Mouse (Mus musculus) testis, adult 2 months (tissue): ENCODE measurements around the gene Tmcc3. TPM values are rescaled to one million over a fixed set of nuclear protein-coding genes. Genes with fewer than 3 reads are reported as not detected.

ENCODE experiments used
- H3K27ac ChIP-seq: fragments of 200-500 bp; 2 replicates; pipeline ENCODE4 v1.5.1; 2012; ENCODE audit warnings: low read depth, low read length; ENCODE audit not compliant: control insufficient read depth, insufficient read depth
- H3K27me3 ChIP-seq: fragments of 200-500 bp; 2 replicates; pipeline ENCODE4 v1.6.1; 2012; ENCODE audit warnings: mild to moderate bottlenecking, low read length, moderate library complexity; ENCODE audit not compliant: control insufficient read depth, insufficient read depth
- H3K36me3 ChIP-seq: fragments of 200-500 bp; 2 replicates; pipeline ENCODE4 v1.6.1; 2012; ENCODE audit warnings: mild to moderate bottlenecking, low read length; ENCODE audit not compliant: control insufficient read depth, insufficient read depth
- H3K4me1 ChIP-seq: fragments of 200-500 bp; 2 replicates; pipeline ENCODE4 v1.6.1; 2012; ENCODE audit warnings: low read length; ENCODE audit not compliant: control insufficient read depth, insufficient read depth
- H3K4me3 ChIP-seq: fragments of 200-500 bp; 2 replicates; pipeline ENCODE4 v1.5.1; 2012; ENCODE audit warnings: low read depth, mild to moderate bottlenecking, low read length, moderate library complexity, mixed read lengths; ENCODE audit not compliant: control insufficient read depth
- CTCF ChIP-seq: fragments of 200-500 bp; IDR thresholded peaks from 2 replicates; pipeline ENCODE4 v1.5.1; 2012; ENCODE audit warnings: low read depth, mild to moderate bottlenecking, inconsistent platforms, low read length, moderate library complexity; ENCODE audit not compliant: control insufficient read depth, insufficient read depth, insufficient replicate concordance
- POLR2A ChIP-seq: fragments of 200-500 bp; IDR thresholded peaks from 2 replicates; pipeline ENCODE4 v1.6.1; 2012; ENCODE audit warnings: low read depth, mild to moderate bottlenecking, inconsistent platforms, low read length, moderate library complexity; ENCODE audit not compliant: control insufficient read depth
- polyA plus RNA-seq: library from polyadenylated mRNA; depleted of rRNA; stranded (reverse); fragments of >200 nt; gene quantifications from 2 replicates; pipeline ENCODE4 v1.2.3, GENCODE M21; 2012

The Tmcc3 gene
- polyA plus RNA-seq, 1 experiment = 5.7 TPM

DNA sequence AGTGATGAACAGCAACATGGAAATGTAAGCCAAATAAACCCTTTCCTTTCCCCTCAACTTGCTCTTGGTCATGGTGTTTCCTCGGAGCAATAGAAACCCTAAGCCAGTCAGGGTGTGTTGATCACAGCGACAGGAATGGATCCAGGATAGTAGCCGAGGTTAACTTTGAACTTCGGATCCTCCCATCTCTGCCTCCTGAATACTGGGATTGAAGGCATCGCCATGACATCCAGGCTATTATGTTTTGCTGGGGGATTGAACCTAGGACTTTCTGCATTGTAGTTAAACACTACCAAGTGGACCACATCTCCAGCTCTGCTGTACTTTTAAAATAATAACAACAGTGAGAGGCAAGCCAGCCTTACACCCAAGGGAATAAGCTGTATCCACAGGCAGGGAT lies 307.8 kb downstream of the Tmcc3 start:
- no peak for TF ChIP-seq CTCF
- TF ChIP-seq POLR2A = no peak
- Histone ChIP-seq H3K27me3 (no peaks in the 10 kb centered on the region), H3K4me3 (no peak overlapping the region), H3K27ac (no peak overlapping the region), H3K36me3 (no peaks in the 10 kb centered on the region), H3K4me1 (peaks cover 4% of the 10 kb centered on the region)

DNA sequence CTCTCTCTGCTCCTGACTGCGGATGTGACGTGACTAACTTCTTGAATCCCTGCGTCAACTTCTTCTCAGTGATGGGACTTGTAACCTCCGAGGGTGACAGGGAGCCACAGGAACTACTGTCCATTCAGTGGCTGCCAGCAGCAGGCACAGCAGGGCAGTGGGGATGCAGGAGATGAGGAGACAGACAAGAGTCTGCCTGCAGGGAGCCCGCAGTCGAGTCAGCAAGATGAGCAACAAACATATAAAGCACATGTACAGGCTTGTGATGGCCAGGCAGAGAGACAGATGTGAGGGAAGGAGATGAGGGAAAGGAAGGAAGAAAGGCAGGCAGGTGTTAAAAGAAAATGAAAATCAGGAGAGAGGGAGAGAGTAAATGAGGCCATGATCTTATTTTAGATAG lies 308.8 kb downstream of the Tmcc3 start:
- Histone ChIP-seq H3K27me3 (no peaks in the 10 kb centered on the region), H3K27ac (no peak overlapping the region)

DNA sequence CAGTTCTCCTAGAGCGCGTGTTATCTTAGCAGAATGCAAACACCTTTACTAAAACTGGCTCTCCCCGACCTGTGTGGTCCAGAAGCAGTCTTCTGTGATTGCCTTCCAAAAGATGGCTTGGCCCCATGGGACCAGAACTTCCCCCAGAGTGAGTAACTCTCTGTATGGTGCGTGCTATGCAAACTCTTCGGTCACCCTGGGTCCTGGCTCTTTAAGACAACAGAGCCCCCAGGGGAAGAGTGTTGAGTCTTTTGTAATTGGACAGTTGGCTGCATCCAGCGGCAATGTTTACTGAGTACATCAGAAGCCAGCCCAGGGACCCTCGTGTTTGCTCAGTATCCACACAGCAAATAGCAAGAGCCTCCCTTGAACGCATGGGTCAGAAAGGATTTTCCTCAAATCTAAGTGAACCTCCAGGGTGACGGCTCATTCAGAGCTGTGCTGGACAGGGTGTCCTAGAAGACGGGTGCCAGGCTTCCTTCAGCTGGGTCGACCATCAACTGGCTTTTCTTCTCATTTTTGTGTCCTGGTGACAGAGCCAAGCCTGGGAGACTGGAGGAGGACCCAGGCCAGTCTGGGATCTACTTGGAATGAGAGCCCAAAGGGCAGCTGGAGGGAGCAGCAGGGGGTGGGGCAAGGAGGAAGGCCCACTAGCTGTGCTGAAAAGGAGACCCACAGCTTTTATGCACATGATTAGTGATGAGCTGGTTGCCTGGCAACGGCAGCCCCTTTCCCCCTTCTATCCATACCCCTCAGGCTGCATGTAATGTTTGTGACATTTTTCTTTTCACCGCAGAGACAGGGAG lies 309.9 kb downstream of the Tmcc3 start:
- no peaks in the 10 kb centered on the region for H3K36me3 ChIP-seq
- no peak for TF ChIP-seq POLR2A
- TF ChIP-seq CTCF = no peak
- H3K4me3 ChIP-seq = no peak overlapping the region
- no peaks in the 10 kb centered on the region for H3K27me3 ChIP-seq
- H3K27ac ChIP-seq = no peak overlapping the region
- peaks cover 4% of the 10 kb centered on the region for H3K4me1 ChIP-seq

More for the DNA sequence above, 308.8 kb downstream of the Tmcc3 start:
- no peak for TF ChIP-seq CTCF
- TF ChIP-seq POLR2A = no peak
- peaks cover 4% of the 10 kb centered on the region for H3K4me1 ChIP-seq
- H3K4me3 ChIP-seq = no peak overlapping the region
- H3K36me3 ChIP-seq = no peaks in the 10 kb centered on the region

DNA sequence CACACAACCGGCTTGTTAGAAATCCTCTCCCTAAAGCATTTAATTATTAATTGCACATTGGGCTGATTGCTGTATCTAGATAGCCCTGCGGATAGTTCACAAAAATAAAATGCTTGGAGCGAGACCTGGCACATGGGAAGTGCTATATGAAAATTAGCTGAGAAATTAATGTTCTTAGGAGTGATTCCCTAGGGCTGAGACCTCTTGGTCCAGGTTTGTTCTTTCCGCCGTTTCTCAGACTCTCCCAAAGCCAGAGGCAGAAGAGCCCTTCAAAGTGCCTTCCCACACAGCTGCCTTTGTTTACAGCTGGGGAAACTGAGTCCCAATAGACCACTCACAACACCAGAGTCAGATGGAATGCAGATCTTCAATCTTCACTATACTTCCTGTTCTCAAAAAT lies 310.5 kb downstream of the Tmcc3 start:
- H3K4me1 ChIP-seq = peaks cover 4% of the 10 kb centered on the region
- no peak overlapping the region for H3K4me3 ChIP-seq
- H3K27me3 ChIP-seq = no peaks in the 10 kb centered on the region
- no peaks in the 10 kb centered on the region for H3K36me3 ChIP-seq
- TF ChIP-seq CTCF = no peak
- no peak for TF ChIP-seq POLR2A
- H3K27ac ChIP-seq = no peak overlapping the region

DNA sequence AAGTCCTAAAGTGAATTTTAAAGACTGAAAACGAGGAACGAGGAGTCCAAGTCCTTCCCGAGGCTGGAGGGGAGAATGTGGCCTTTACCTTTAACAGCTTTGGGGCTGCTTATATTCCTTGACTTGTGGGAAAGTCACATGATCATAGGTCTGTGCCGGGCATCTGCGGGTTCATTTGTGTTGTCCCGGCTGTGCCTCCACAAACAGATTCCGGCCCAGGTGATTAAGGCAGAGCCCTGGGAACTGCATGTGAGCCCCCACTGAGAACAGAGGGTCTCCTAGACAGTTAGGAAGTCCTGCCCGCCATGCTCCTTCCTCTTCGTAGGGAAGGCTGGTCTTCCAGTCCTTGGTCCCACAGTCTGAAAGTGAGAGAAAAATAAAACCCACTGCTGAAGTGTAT lies 311.1 kb downstream of the Tmcc3 start:
- H3K27ac ChIP-seq = no peak overlapping the region
- H3K27me3 ChIP-seq = no peaks in the 10 kb centered on the region
- H3K36me3 ChIP-seq = no peaks in the 10 kb centered on the region
- no peak overlapping the region for H3K4me3 ChIP-seq
- TF ChIP-seq CTCF (no peak), POLR2A (no peak)
- peaks cover 4% of the 10 kb centered on the region for H3K4me1 ChIP-seq

DNA sequence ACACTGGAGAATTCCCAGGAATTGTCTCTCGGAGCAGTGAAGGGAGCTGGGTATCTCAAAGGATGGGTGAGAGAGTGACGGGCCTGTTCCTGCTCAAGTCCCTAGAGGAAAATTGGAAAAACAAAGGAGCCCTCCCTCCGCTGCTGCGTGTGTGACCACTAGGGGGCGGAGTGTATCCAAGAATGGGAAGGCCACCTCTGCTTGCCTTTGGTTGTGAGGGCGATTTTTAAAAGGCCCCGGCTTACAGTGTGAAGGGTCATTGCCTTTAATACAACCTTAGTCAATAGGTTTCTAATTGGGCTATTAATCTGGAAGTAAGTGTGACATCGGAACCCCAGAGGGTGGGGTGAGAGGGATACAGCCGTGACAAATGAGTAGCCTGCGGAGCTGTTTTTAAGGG lies 311.9 kb downstream of the Tmcc3 start:
- Histone ChIP-seq H3K27me3 (no peaks in the 10 kb centered on the region), H3K27ac (no peak overlapping the region), H3K4me3 (peak overlapping the region; percentile 31; the same call in 1 of the 2 replicates)

DNA sequence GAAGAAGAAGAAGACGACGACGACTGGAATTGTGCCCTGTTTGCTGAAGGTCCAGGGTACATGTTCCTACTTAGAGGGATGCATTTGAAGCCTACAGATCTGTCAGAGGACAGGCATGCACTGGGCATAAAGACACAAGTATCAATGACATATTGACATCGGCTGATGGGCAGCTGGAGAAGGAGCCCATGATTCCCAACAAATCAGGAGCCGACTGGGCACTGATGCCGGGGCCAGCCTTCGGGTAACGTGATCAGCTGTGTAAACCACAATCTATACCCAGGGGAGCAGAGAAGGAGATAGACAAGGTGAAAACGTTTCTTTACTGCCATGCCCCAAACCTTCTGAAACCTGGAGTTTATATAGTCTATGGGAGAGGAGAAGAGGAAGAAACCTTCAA lies 313.3 kb downstream of the Tmcc3 start:
- Histone ChIP-seq H3K4me3 (no peak overlapping the region), H3K4me1 (peaks cover 4% of the 10 kb centered on the region), H3K36me3 (no peaks in the 10 kb centered on the region), H3K27ac (no peak overlapping the region), H3K27me3 (no peaks in the 10 kb centered on the region)
- TF ChIP-seq POLR2A = no peak
- TF ChIP-seq CTCF = no peak

More for the DNA sequence above, 311.9 kb downstream of the Tmcc3 start:
- Histone ChIP-seq H3K4me1 (peaks cover 4% of the 10 kb centered on the region), H3K36me3 (no peaks in the 10 kb centered on the region)
- TF ChIP-seq POLR2A (no peak), CTCF (peak; percentile 93)

DNA sequence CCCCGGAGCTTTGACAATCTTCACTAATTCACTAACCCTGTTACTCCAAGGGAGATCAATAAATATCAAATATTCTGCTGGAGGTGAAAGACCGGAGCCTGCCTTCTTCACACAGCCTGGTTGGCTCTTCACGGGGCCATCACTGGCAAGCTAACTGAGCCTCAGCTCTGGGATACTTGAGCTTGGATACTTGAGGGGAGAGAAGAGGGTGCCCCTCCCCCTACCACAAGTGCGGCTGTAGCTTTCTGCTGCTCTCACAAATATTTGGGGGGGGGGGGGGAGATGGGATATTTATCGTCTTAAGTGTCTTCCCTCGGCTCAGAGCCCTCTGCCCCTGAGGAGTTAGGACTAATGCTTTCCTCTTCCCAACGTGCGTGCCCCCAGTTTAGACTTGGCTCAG lies 313.9 kb downstream of the Tmcc3 start:
- Histone ChIP-seq H3K4me1 (peaks cover 4% of the 10 kb centered on the region), H3K27ac (no peak overlapping the region), H3K27me3 (no peaks in the 10 kb centered on the region), H3K36me3 (no peaks in the 10 kb centered on the region), H3K4me3 (no peak overlapping the region)
- TF ChIP-seq CTCF = no peak
